9 mouse cellular contexts compared by ENCODE assay signal in genomic region chr16:35541117-35541641, GRCm38 (mm10). TPM values are rescaled to one million over a fixed set of nuclear protein-coding genes. Genes with fewer than 3 reads are reported as not detected.
DNase-seq lines count a peak whose midpoint lies in the region; ATAC-seq lines count a peak whose summit lies in the region.
"Had no signal": no experiment of that assay in that cellular context is flagged by ENCODE, and none has a peak within 500 bp of the region (broad histone marks: within the 10 kb centered on the region; RNA-seq: fewer than 3 reads in every experiment).

Gene Sema5b, plus strand, starts transcription at chr16:35541145.

- H3K27ac ChIP-seq in intestine, embryonic 16.5 days (ENCODE audit: low read length) = no peak within 1 kb of the TSS
- peak within 1 kb of the TSS; percentile 72 for H3K27ac ChIP-seq in midbrain, embryonic 15.5 days

- intact Hi-C loops in left cerebral cortex, postnatal 25 days (cut with DNase I) = loop anchor here (2.0 to 5.0 kb wide), 3 partner anchors 48 to 276 kb away; no protein-coding TSS in a partner anchor

- H3K4me3 ChIP-seq in intestine, embryonic 16.5 days (ENCODE audit: low read length) = peak within 1 kb of the TSS; percentile 66
- H3K4me3 ChIP-seq in midbrain, embryonic 15.5 days = peak within 1 kb of the TSS; percentile 54
- H3K4me3 ChIP-seq: erythroblast, embryonic 14.5 days had no signal

- peak within 1 kb of the TSS; percentile 93 for H3K4me2 ChIP-seq in intestine, embryonic 16.5 days (ENCODE audit: low read depth, low read length)
- peak within 1 kb of the TSS; percentile 90 for H3K4me2 ChIP-seq in midbrain, embryonic 15.5 days

- peaks cover 15% of the 10 kb centered on the region for H3K4me1 ChIP-seq in intestine, embryonic 16.5 days (ENCODE audit: control insufficient read depth, insufficient read depth, low read length)
- peaks cover 20% of the 10 kb centered on the region for H3K4me1 ChIP-seq in midbrain, embryonic 15.5 days

- no peaks in the 10 kb centered on the region for H3K36me3 ChIP-seq in intestine, embryonic 16.5 days (ENCODE audit: control insufficient read depth, insufficient read depth, low read length)
- no peaks in the 10 kb centered on the region for H3K36me3 ChIP-seq in midbrain, embryonic 15.5 days (replicated peaks)

- H3K9ac ChIP-seq in intestine, embryonic 16.5 days (ENCODE audit: low read depth, low read length) = peak within 1 kb of the TSS; percentile 68
- H3K9ac ChIP-seq in midbrain, embryonic 15.5 days = peak within 1 kb of the TSS; percentile 54

- peak; percentile 75 for ATAC-seq in intestine, embryonic 16.5 days
- ATAC-seq in midbrain, embryonic 15.5 days (replicated peaks) = peak; percentile 84
- ATAC-seq in CD4-positive, CD25-positive, alpha-beta regulatory T cell, adult 4 months = no peak

- WGBS in intestine, embryonic 16.5 days = under 1% methylated on average over 51 of the region's 54 CpGs
- under 1% methylated on average over 54 of the region's 54 CpGs for WGBS in midbrain, embryonic 15.5 days

- no peaks in the 10 kb centered on the region for H3K9me3 ChIP-seq in intestine, embryonic 16.5 days (ENCODE audit: control insufficient read depth, low read length)
- no peaks in the 10 kb centered on the region for H3K9me3 ChIP-seq in midbrain, embryonic 15.5 days

- peaks cover 39% of the 10 kb centered on the region for H3K27me3 ChIP-seq in intestine, embryonic 16.5 days (replicated peaks; ENCODE audit: control insufficient read depth, insufficient read depth, low read length)
- no peaks in the 10 kb centered on the region for H3K27me3 ChIP-seq in midbrain, embryonic 15.5 days (replicated peaks)

- DNase-seq in adrenal gland, postnatal 10 days = peak; percentile 68
- DNase-seq in cerebellum, adult 9-11 months = peak; percentile 46
- peak; percentile 38 to 73 for DNase-seq in frontal cortex, postnatal 10 days (ENCODE audit: low spot score in 2 of 2)
- peak; percentile 37 to 55 for DNase-seq in left cerebral cortex, postnatal 25 days (ENCODE audit: low spot score in 2 of 2)
- DNase-seq in testis, postnatal 10 days (ENCODE audit: low spot score) = peak; percentile 83

RNA-seq across cellular contexts. Expression of gene Sema5b, which starts in this region (rescaled TPM):
- total RNA-seq in adrenal gland, postnatal 10 days (2021) = 1 to 10 TPM; 5.2 to 6.0 TPM
- polyA plus RNA-seq in intestine, embryonic 16.5 days (2015; fragmentation: Nextera tagmentation; extraction: Ambion mirVana) = 4.2 and 5.1 TPM in 2 replicates
- 10 to 100 TPM; 14.0 to 18.1 TPM for total RNA-seq in left cerebral cortex, postnatal 25 days (2021)
- 25.4 and 27.7 TPM in 2 replicates for polyA plus RNA-seq in midbrain, embryonic 15.5 days (2015; fragmentation: Nextera tagmentation; extraction: Ambion mirVana)
- polyA plus RNA-seq in CD4-positive, CD25-positive, alpha-beta regulatory T cell, adult 4 months (2017; shearing (Covaris generic)) = not detected
